Mouse (Mus musculus): ENCODE data around the gene Azin2. TPM values are rescaled to one million over a fixed set of nuclear protein-coding genes. Genes with fewer than 3 reads are reported as not detected.

The Azin2 gene
- 10 to 100 TPM; 30.3 to 36.3 TPM for total RNA-seq (2021)

DNA sequence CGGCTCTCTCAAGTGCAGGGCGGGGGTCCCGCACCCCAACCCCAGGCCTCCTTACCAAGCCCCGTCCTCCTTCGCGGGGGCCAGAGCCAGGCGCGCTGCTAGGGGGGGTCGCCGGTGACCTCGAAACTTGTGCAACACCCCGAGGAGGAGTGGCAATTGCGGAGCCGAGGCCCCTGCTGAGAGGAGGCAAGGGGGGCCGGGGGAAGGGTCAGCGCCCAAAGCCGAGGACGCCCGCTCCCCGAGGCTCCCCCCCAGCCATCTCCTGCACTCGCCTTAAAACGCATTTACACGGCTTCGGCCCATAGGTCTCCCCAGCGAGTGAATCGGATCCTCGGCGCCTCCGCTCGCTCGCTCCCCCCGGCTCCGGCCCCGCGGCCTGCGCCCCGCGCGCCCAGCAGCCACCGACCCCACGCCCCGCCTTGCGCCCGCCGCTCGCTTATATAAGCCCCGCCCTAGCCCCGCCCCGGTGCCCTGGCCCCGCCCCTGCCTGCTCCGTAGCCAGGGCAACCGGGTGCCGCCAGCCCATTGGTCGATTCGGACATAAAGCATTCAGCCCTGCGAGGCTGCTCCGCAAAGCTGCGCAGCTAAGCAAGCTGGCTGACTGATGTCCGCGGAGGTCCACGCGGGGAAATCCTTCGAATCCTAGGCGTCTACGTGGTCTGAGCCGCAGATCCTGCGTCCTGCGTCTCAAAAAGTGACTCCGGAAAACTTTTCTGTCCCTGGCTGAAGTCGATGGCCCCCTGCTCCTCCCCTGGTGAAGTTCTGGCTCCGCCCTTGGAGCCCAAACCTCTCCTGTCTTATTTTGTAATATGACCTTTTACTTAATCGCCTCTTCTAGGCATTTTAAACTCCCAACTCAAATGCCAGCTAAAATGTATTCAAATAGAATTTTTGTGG is at the start of gene Azin2:
Gene Azin2 (minus strand): TSS at position 414 of the 897 bp plus-strand sequence.
- intact Hi-C loops (cut with DNase I), result no loop called here
- DNase-seq (ENCODE audit: extremely low spot score in 1 of 2, low spot score in 2 of 2), result peak; percentile 90 to 94

DNA sequence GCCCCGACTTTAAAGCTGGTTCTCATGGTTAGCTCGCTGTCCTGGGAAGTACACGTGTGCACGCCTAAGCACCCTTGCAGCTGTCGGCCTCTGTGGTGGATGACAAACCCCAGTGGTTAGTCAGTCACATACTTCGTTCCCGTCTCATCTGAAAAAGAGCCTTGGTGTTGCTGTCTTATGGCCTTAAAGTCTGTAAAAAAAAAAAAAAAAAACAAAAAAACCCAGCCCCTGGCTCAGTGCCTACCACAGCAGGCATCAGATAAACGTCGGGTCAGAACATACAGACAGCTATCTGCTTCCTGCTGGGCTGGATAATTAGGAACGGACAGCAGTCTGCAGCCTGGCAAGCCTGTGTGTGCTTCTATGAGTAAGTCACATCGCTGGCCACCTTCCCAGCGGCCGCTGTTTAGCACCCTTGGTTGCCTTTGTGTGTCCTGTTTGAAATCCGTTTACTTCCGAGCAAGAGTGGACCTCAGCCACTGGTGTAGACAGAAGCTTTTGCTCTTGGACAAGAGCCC is 49.4 kb upstream of the Azin2 start:
- peak in 1 of 2 experiments; percentile 64 for DNase-seq (ENCODE audit: extremely low spot score in 1 of 2, low spot score in 2 of 2)
- intact Hi-C loops (cut with DNase I), result no loop called here

DNA sequence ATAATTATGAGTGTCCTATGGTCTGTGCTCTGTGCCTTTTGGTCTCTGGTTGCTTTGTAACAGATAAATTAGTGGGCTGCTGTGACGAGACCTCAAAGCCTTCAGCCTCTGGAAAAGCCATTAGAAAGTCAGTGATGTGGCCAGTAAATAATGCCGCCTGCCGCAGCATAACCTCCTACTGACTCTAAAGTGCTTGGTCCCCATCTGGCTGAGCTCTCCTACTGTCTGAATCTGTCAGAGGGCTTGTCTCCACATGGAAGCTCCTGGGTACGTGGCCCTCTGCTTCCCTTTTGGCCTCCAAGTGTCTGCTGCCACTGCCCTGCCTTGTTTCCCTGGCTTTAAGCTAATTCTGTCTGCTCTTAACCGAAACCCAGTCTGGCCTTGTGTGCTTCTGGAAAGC is 47.3 kb upstream of the Azin2 start:
- intact Hi-C loops (cut with DNase I), result no loop called here

DNA sequence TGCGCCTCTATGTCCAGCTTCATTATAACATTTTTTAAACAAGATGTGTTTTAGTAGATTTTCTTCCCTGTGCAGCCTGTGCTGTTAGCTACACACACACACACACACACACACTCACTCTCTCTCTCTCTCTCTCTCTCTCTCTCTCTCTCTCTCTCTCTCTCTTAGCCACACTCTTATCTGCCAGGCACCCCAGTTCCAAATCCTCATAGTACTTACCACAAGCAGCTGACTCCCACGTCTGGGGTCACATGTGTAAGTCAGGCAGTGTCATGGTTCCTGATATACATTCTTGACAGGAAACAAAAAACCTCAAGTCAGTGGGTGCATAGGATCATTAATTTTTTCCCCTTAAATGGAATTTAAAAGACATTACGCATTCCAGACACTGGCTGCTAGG is 46.4 kb upstream of the Azin2 start:
- no peak for DNase-seq (ENCODE audit: extremely low spot score in 1 of 2, low spot score in 2 of 2)
- intact Hi-C loops (cut with DNase I), result no loop called here

More for the DNA sequence above, 47.3 kb upstream of the Azin2 start:
- no peak for DNase-seq (ENCODE audit: extremely low spot score in 1 of 2, low spot score in 2 of 2)

DNA sequence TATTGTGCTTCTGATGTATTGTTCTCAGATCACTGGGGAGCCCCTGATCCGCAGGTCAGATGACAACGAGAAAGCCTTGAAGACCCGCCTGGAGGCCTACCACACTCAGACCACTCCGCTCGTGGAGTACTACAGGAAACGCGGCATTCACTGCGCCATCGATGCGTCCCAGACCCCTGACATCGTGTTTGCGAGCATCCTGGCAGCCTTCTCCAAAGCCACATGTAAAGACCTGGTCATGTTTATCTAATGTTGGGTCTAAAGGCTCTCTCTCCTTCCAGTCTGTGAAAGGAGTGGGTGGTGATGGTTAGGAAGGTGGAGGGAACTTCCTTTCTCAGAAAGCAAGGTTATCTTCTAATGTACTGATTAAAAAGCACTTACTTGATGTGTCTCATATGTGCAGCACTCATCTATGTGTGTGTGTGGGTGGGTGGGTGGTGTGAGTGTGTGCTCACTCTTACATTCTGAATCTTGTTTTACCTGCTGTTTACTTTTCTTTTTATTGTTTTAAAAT is 45.8 kb upstream of the Azin2 start:
- intact Hi-C loops (cut with DNase I), result no loop called here
- no peak for DNase-seq (ENCODE audit: extremely low spot score in 1 of 2, low spot score in 2 of 2)

DNA sequence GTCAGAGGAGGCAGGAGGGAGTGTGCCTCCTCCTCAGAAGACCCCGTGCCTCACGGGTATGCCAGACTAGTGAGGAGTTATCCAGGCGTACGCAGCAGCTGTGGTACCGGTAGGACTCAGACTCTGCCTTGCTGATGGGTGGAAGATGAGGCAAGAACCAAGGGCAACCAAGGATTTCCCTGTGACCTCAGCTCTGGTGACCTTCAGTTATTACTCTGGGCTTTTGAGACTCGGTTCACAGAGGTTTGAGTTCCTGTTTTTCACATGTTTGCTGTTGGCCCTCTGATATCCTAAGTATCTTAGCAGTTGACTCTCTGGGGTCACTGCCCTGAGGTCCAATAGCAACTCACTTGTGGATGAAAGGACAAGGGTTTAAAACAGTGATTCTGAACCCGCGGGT is 41.5 kb upstream of the Azin2 start:
- DNase-seq (ENCODE audit: extremely low spot score in 1 of 2, low spot score in 2 of 2), result no peak
- intact Hi-C loops (cut with DNase I), result no loop called here

DNA sequence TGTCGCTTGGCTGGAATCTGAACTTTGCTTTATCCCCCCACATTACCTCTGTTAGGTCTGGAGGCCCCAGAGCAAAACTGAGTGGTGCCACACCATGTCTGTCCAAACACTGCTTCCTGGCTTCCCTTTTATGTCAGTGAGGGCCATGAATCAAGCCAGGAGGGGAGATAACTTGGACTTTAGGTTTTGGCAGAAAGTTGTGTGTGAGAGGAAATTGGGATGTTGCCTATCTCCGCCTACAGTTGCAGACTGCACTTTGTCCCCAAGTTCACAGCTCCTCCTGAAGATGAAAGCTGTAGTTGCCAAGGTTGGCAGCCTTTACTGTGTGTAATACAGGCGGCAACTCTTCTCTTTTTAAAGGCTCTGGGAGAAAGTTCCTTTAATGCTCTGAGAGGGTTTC is 38.5 kb upstream of the Azin2 start:
- DNase-seq (ENCODE audit: extremely low spot score in 1 of 2, low spot score in 2 of 2), result no peak
- intact Hi-C loops (cut with DNase I), result no loop called here

DNA sequence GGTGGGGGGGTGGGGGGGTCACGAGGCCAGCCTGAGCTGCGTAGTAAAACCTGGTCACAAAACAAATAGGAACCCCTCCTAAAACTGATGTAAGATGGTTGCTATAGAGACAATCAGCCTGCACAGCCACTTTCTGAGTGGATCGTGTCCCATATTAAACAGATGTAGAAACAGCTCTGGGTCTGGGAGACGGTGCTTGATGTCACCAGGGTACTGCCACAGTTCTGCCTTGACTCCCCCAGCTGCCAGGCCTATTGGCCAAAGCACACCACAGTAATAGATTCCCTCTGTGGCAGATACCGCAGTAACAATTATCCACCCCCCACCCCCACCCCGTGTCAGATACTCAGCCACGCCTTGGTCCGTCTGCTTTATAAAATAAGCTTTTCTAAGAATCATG is 36.2 kb upstream of the Azin2 start:
- DNase-seq (ENCODE audit: extremely low spot score in 1 of 2, low spot score in 2 of 2), result no peak
- intact Hi-C loops (cut with DNase I), result no loop called here

DNA sequence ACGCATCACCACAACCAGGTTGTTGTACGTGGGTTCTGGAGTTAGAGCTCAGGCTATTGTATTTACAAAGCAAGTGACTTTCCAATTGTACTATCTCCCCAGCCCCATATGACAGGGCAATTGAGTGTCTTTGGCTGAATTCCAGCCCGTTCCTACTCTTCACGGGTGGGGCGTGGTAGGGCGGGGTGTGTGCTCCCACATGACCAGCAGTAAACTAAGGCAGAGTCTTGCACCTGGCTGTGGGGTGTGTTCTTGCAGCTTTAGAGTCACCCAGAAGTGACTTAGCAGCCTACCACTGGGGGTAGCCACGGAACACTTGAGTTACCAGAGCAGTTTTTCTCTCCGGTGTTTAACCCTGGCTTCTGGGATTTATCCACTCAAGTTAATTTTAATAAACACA is 35.0 kb upstream of the Azin2 start:
- no peak for DNase-seq (ENCODE audit: extremely low spot score in 1 of 2, low spot score in 2 of 2)
- intact Hi-C loops (cut with DNase I), result no loop called here

DNA sequence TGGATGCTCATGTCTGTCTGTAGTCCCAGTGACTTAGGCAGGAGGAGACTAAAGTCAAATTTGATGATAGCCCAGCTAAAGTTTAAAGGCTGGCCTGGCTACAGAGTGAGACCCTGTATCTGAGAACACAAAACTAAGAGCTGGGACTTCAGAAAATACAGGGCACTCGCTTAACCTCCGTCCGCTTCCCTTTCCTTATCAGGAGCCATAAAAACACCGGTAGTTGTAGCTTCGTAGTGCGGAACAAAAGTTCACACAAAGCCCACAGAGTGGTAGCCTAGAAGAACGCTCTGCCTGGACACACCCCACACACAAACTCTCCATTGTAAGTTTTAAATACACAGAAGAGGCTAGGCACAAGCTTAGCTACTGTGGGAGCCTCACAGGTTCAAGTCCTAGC is 33.0 kb upstream of the Azin2 start:
- DNase-seq (ENCODE audit: extremely low spot score in 1 of 2, low spot score in 2 of 2), result no peak
- intact Hi-C loops (cut with DNase I), result no loop called here

DNA sequence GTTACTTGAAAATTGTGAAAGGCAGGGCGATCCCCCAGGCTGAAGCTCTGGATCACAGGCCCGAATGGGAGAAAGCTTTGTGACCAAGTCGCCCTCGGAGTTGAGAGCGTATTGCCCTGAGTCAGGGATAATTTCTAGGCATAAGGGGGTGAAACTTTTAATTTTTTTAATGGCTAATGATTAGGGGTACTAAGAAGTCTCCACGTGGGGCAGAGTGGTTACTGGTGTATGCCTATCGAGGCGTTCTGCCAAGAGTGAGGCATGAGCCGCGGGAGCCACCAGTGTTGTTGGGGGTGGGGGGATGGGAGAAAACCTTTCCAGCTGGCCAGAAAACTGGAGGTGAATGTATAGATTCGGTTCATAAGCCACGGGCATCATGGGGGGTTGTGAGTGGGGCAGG is 31.4 kb upstream of the Azin2 start:
- intact Hi-C loops (cut with DNase I), result no loop called here

DNA sequence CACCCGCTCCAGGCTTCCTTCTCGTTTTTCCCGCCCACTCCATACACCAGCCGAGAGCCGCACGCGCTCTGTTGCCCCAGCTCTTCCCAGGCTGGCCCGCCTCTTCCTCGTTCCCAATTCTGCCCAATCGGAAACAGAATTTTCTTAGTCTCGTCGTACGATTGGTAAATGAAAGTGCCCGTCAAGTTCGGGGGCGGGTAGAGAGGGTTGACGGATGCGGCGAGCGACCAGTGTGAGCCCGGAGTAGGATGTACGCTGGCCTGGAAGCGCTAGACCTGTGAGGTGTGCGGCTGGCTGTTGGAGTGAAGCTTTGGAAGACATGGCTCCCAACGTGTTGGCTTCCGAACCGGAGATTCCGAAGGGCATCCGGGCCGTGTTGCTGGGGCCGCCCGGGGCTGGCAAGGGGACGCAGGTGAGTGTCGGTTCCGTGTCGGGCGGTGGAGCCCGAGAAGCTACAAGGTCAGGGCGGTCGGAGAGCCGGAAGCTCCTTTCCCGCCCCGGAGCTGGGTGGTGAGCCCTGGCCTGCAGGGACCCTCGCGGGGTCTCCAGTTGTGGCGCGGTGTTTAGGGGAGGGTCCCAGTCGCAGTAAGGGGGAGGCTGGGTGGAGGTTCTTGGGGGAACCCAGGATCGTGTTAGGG is 30.9 kb upstream of the Azin2 start:
- DNase-seq (ENCODE audit: extremely low spot score in 1 of 2, low spot score in 2 of 2), result peak; percentile 93 to 96
- intact Hi-C loops (cut with DNase I), result no loop called here

More for the DNA sequence above, 31.4 kb upstream of the Azin2 start:
- DNase-seq (ENCODE audit: extremely low spot score in 1 of 2, low spot score in 2 of 2), result no peak

DNA sequence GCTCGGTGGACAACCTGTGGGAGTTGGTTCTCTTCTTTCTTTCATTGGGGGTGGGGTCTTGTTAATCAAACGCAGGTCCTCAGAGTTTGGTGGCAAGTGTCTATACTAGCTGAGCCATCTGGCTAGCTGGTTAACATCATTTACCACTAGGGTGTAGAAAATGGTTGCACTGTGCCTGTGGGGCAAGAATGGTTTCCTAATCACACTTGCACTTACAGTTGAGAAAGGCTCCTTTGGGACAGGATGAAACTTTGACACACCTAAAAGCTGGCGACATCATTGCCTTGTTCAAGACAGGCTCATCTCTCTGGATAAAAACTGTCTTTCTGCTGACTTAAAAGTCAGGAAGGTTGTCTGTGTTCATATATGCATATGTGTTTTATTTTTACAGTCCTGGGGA is 29.9 kb upstream of the Azin2 start:
- DNase-seq (ENCODE audit: extremely low spot score in 1 of 2, low spot score in 2 of 2), result no peak
- intact Hi-C loops (cut with DNase I), result no loop called here

DNA sequence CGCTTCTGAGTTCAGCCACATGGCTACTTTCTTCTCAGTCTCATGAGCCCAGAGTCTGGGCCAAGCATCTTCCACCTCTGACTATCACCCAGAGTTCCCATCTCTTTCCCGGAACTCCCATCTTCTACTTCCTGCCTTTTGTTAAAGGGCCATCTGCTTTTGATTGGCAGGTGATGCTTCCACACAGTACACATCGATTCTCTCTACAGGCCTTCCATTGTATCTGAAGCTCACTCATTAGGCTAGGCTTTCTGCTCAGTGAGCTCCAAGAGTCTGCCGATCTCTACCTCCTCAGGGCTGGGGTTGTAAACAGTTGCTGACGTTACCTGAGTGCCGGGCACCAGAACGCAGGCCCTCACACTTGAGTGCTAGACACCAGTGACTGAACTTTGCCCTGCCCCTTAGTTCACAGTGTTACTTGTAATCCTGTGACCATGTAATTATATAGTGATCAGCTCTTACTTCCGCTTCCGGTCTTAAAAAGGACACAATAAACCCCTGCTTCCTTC is 29.3 kb upstream of the Azin2 start, which contains the start of gene Ak2:
Gene Ak2 (plus strand): TSS at position 459 of the 509 bp plus-strand sequence.
- DNase-seq (ENCODE audit: extremely low spot score in 1 of 2, low spot score in 2 of 2), result no peak
- intact Hi-C loops (cut with DNase I), result no loop called here

DNA sequence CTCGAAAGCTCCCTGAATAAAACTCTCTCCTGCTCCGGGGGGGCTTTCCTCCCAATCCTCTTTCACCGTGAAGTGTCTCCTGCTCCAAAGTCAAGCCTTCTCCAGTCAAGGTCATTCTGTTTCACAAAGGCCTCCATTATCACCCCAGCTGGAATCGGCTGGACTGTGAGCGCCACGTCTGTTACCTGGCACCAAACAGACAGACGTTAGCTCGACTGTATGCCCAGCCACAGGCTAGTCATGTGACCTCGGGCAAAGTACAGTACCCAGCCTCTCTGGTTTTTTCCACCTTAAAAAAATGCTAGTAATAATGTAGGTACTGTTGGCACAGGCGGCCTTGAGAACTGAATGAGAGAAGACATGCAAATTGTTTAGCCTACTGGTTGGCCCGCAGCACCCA is 27.4 kb upstream of the Azin2 start:
- DNase-seq (ENCODE audit: extremely low spot score in 1 of 2, low spot score in 2 of 2), result no peak
- intact Hi-C loops (cut with DNase I), result no loop called here

DNA sequence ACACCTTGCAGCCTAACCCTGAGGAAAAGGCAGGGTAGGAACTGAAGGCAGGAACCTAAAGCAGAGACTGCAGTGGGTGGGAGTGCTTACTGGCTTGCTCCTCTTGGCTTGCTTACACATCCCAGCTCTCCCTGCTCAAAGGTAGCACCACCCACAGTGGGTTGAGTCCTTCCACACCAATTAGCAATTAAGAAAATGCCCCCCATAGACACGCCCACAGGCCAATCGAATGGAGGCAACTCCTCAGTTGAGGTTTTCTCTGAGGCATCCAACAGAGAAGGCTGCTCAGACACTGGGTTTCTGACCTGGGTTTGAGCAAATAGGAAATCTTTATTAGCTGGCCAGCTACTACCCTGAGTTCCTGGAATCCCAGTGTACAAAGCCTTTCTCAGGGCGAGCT is 26.7 kb upstream of the Azin2 start:
- no peak for DNase-seq (ENCODE audit: extremely low spot score in 1 of 2, low spot score in 2 of 2)
- intact Hi-C loops (cut with DNase I), result no loop called here

DNA sequence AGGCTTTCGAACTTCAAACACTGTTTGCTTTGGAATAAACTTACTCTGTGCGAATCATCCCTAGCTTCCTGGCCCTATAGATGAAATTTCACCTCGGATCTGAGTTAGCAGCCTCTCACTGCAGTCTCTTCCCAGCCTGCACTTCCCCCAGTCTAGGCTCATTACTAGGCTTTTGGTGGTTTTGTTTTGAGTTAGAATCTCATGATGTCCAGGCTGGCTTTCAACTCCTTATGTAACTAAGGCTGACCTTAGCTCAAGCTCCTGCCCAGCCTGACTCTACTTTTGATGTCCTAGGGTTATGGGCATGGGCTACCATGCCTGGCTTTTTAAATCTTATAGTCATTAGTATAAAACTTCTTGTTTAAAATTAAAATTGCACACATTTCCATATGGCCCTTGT is 22.4 kb upstream of the Azin2 start:
- DNase-seq (ENCODE audit: extremely low spot score in 1 of 2, low spot score in 2 of 2), result no peak
- intact Hi-C loops (cut with DNase I), result no loop called here

DNA sequence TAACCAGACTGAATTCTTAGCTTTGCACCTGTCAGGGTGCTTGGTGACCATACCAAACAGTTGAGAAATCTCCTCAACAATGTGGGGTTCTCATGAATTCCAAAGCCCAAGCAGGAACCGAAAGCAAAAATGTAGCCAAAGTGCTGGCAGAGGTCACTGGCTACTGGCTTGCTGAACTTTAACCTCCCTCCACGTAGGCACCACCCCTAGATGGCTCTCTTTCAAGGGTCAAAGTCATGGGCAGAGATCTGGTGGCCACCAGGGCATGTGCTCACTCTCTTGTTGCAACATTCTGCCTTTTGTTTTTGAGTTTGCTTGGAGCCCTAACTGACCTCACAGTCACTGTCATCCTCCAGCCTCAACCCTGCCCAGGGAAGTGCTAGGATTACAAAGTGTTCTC is 21.4 kb upstream of the Azin2 start:
- intact Hi-C loops (cut with DNase I), result no loop called here
- no peak for DNase-seq (ENCODE audit: extremely low spot score in 1 of 2, low spot score in 2 of 2)

DNA sequence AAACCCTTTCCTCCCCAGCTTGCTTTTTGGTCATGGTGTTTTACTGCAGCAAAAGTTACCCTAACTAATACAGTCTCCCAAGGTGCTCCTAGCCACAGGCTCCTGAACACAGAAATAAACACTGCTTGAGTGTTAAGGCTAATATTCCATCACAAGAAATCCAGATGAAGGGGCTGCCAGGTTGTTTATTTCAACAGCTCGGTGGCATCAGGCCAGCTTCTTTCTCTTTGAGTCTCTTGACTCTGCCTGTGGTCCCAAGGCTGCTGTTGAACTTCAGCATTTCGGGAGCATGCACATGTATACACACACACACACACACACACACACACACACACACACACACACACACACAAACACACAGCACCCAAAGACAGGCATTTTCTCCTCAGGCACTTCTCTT is 20.9 kb upstream of the Azin2 start:
- intact Hi-C loops (cut with DNase I), result no loop called here
- no peak for DNase-seq (ENCODE audit: extremely low spot score in 1 of 2, low spot score in 2 of 2)

DNA sequence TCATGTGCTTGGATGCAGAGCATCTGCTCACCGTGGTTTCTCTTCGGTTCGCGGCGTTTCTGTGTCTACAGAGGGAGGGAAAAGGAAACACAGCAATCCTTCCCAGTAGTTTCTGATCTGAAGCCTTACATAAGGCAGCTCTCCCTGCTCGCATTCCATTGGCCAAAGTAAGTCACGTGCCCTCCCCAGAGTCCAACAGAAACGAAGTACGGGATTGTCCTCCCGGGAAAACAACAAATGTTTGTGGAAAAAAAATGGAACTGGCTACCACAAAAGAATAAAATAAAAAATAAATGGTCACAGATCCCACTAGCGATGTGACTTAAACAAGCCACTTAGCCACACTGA is 19.6 kb upstream of the Azin2 start:
- intact Hi-C loops (cut with DNase I), result no loop called here
- DNase-seq (ENCODE audit: extremely low spot score in 1 of 2, low spot score in 2 of 2), result no peak

Data from left cerebral cortex, postnatal 10 days (tissue).